Mouse (Mus musculus): Measurements from ENCODE around the gene Kdm1b. TPM values are rescaled to one million over a fixed set of nuclear protein-coding genes. Genes with fewer than 3 reads are reported as not detected.

Gene Kdm1b
- polyA plus RNA-seq, 1 experiment, result 11.4 TPM

GRCm38 (mm10) chr13:47072484-47072883 is 29.2 kb downstream of the Kdm1b start:
- H3K4me1 ChIP-seq (ENCODE audit: control insufficient read depth, insufficient read depth, low read length), result no peaks in the 10 kb centered on the region
- no peaks in the 10 kb centered on the region; the same call in none of the 2 replicates for H3K36me3 ChIP-seq (ENCODE audit: control insufficient read depth, insufficient read depth, low read length)
- DNase-seq, result no peak
- no peak overlapping the region for H3K27ac ChIP-seq (ENCODE audit: insufficient read depth, low read depth, low read length)
- TF ChIP-seq CTCF (conservative IDR thresholded peaks at IDR 0.05; ENCODE audit: insufficient read depth, insufficient read length, low read depth, low read length) (no peak), POLR2A (IDR thresholded peaks at IDR 0.05; ENCODE audit: low read depth, low read length) (no peak)
- no peaks in the 10 kb centered on the region for H3K27me3 ChIP-seq (replicated peaks; ENCODE audit: control insufficient read depth, insufficient read depth, low read length)
- WGBS, result 86% methylated on average over 5 of the region's 5 CpGs
- H3K4me3 ChIP-seq (ENCODE audit: insufficient read depth, low read depth, low read length), result no peak overlapping the region

GRCm38 (mm10) chr13:47076156-47076555 is 32.9 kb downstream of the Kdm1b start:
- no peak for DNase-seq
- TF ChIP-seq CTCF (conservative IDR thresholded peaks at IDR 0.05; ENCODE audit: insufficient read depth, insufficient read length, low read depth, low read length), result no peak
- no peak for TF ChIP-seq POLR2A (IDR thresholded peaks at IDR 0.05; ENCODE audit: low read depth, low read length)
- H3K4me3 ChIP-seq (ENCODE audit: insufficient read depth, low read depth, low read length), result no peak overlapping the region
- WGBS, result 84% methylated on average over 5 of the region's 5 CpGs
- H3K36me3 ChIP-seq (ENCODE audit: control insufficient read depth, insufficient read depth, low read length), result peaks cover 1% of the 10 kb centered on the region
- H3K27ac ChIP-seq (ENCODE audit: insufficient read depth, low read depth, low read length), result no peak overlapping the region
- H3K27me3 ChIP-seq (replicated peaks; ENCODE audit: control insufficient read depth, insufficient read depth, low read length), result no peaks in the 10 kb centered on the region
- H3K4me1 ChIP-seq (ENCODE audit: control insufficient read depth, insufficient read depth, low read length), result no peaks in the 10 kb centered on the region

GRCm38 (mm10) chr13:47077367-47077766 is 34.1 kb downstream of the Kdm1b start:
- H3K4me1 ChIP-seq (ENCODE audit: control insufficient read depth, insufficient read depth, low read length), result no peaks in the 10 kb centered on the region
- H3K4me3 ChIP-seq (ENCODE audit: insufficient read depth, low read depth, low read length), result no peak overlapping the region
- H3K27me3 ChIP-seq (replicated peaks; ENCODE audit: control insufficient read depth, insufficient read depth, low read length), result no peaks in the 10 kb centered on the region
- H3K27ac ChIP-seq (ENCODE audit: insufficient read depth, low read depth, low read length), result no peak overlapping the region
- H3K36me3 ChIP-seq (ENCODE audit: control insufficient read depth, insufficient read depth, low read length), result peaks cover 3% of the 10 kb centered on the region
- DNase-seq, result no peak
- TF ChIP-seq POLR2A (IDR thresholded peaks at IDR 0.05; ENCODE audit: low read depth, low read length), result no peak
- TF ChIP-seq CTCF (conservative IDR thresholded peaks at IDR 0.05; ENCODE audit: insufficient read depth, insufficient read length, low read depth, low read length), result no peak

- 80% methylated on average over 5 of the region's 5 CpGs for WGBS
- no peaks in the 10 kb centered on the region for H3K27me3 ChIP-seq (replicated peaks; ENCODE audit: control insufficient read depth, insufficient read depth, low read length)
- H3K4me3 ChIP-seq (ENCODE audit: insufficient read depth, low read depth, low read length), result no peak overlapping the region
- no peak overlapping the region for H3K27ac ChIP-seq (ENCODE audit: insufficient read depth, low read depth, low read length)
- no peaks in the 10 kb centered on the region for H3K4me1 ChIP-seq (ENCODE audit: control insufficient read depth, insufficient read depth, low read length)
- peaks cover 3% of the 10 kb centered on the region for H3K36me3 ChIP-seq (ENCODE audit: control insufficient read depth, insufficient read depth, low read length)
- DNase-seq, result no peak
- TF ChIP-seq POLR2A (IDR thresholded peaks at IDR 0.05; ENCODE audit: low read depth, low read length) (no peak), CTCF (conservative IDR thresholded peaks at IDR 0.05; ENCODE audit: insufficient read depth, insufficient read length, low read depth, low read length) (peak; percentile 12; the same call in 1 of the 2 replicates)
These were observed 35.5 kb downstream of the Kdm1b start for GRCm38 (mm10) chr13:47078799-47079198.

- no peaks in the 10 kb centered on the region for H3K27me3 ChIP-seq (replicated peaks; ENCODE audit: control insufficient read depth, insufficient read depth, low read length)
- 90% methylated on average over 4 of the region's 4 CpGs for WGBS
These were observed 37.7 kb downstream of the Kdm1b start for GRCm38 (mm10) chr13:47080905-47081505.

GRCm38 (mm10) chr13:47088433-47088832 is 45.1 kb downstream of the Kdm1b start:
- H3K4me1 ChIP-seq (ENCODE audit: control insufficient read depth, insufficient read depth, low read length), result no peaks in the 10 kb centered on the region
- 96% methylated on average over 1 of the region's 1 CpGs for WGBS
- peaks cover 1% of the 10 kb centered on the region for H3K36me3 ChIP-seq (ENCODE audit: control insufficient read depth, insufficient read depth, low read length)
- TF ChIP-seq POLR2A (IDR thresholded peaks at IDR 0.05; ENCODE audit: low read depth, low read length) (no peak), CTCF (conservative IDR thresholded peaks at IDR 0.05; ENCODE audit: insufficient read depth, insufficient read length, low read depth, low read length) (no peak)
- DNase-seq, result no peak
- no peaks in the 10 kb centered on the region for H3K27me3 ChIP-seq (replicated peaks; ENCODE audit: control insufficient read depth, insufficient read depth, low read length)
- no peak overlapping the region for H3K4me3 ChIP-seq (ENCODE audit: insufficient read depth, low read depth, low read length)
- H3K27ac ChIP-seq (ENCODE audit: insufficient read depth, low read depth, low read length), result no peak overlapping the region

More at GRCm38 (mm10) chr13:47080905-47081505, 37.7 kb downstream of the Kdm1b start:
- TF ChIP-seq POLR2A (IDR thresholded peaks at IDR 0.05; ENCODE audit: low read depth, low read length) (no peak), CTCF (conservative IDR thresholded peaks at IDR 0.05; ENCODE audit: insufficient read depth, insufficient read length, low read depth, low read length) (peak; percentile 35; the same call in 1 of the 2 replicates)
- no peak overlapping the region for H3K4me3 ChIP-seq (ENCODE audit: insufficient read depth, low read depth, low read length)
- H3K27ac ChIP-seq (ENCODE audit: insufficient read depth, low read depth, low read length), result no peak overlapping the region
- peaks cover 5% of the 10 kb centered on the region; the same call in 1 of the 2 replicates for H3K36me3 ChIP-seq (ENCODE audit: control insufficient read depth, insufficient read depth, low read length)
- H3K4me1 ChIP-seq (ENCODE audit: control insufficient read depth, insufficient read depth, low read length), result no peaks in the 10 kb centered on the region
- no peak for DNase-seq

- no peak overlapping the region for H3K4me3 ChIP-seq (ENCODE audit: insufficient read depth, low read depth, low read length)
- no peaks in the 10 kb centered on the region for H3K27me3 ChIP-seq (replicated peaks; ENCODE audit: control insufficient read depth, insufficient read depth, low read length)
- peaks cover 1% of the 10 kb centered on the region for H3K36me3 ChIP-seq (ENCODE audit: control insufficient read depth, insufficient read depth, low read length)
- TF ChIP-seq CTCF (conservative IDR thresholded peaks at IDR 0.05; ENCODE audit: insufficient read depth, insufficient read length, low read depth, low read length) (no peak), POLR2A (IDR thresholded peaks at IDR 0.05; ENCODE audit: low read depth, low read length) (no peak)
- 67% methylated on average over 2 of the region's 2 CpGs for WGBS
- no peak for DNase-seq
- no peak overlapping the region for H3K27ac ChIP-seq (ENCODE audit: insufficient read depth, low read depth, low read length)
- H3K4me1 ChIP-seq (ENCODE audit: control insufficient read depth, insufficient read depth, low read length), result no peaks in the 10 kb centered on the region
These were observed 46.0 kb downstream of the Kdm1b start for GRCm38 (mm10) chr13:47089271-47089670.
